Mouse (Mus musculus) hindbrain, embryonic 16.5 days (tissue): ENCODE measurements around the gene Scgb1a1. TPM values are rescaled to one million over a fixed set of nuclear protein-coding genes. Genes with fewer than 3 reads are reported as not detected.
"Not testable (repeated sequence)": the region's sequence is repeated elsewhere in the genome, so short reads cannot be mapped to it uniquely, and the experiment has no call there.

Source experiments
- ATAC-seq: fragments of 200-750 bp; cut with Nextera tagmentation; 2 replicates; pipeline ENCODE4 v1.8.0; 2017; ENCODE audit warnings: moderate TSS enrichment, moderate library complexity
- H3K27ac ChIP-seq: fragments of 300-500 bp; sonication (generic); 2 replicates; pipeline ENCODE4 v1.5.1; 2014; ENCODE audit warnings: low read depth, mild to moderate bottlenecking, control low read depth, low read length, moderate library complexity
- H3K27me3 ChIP-seq: fragments of 300-500 bp; sonication (generic); replicated peaks from 2 replicates; pipeline ENCODE4 v1.6.1; 2014; ENCODE audit warnings: low read length; ENCODE audit not compliant: control insufficient read depth, insufficient read depth
- H3K36me3 ChIP-seq: fragments of 300-500 bp; sonication (generic); 2 replicates; pipeline ENCODE4 v1.6.1; 2014; ENCODE audit warnings: mild to moderate bottlenecking, low read length, moderate library complexity, mixed read lengths; ENCODE audit not compliant: control insufficient read depth, insufficient read depth
- H3K4me1 ChIP-seq: fragments of 300-500 bp; sonication (generic); 2 replicates; pipeline ENCODE4 v1.6.1; 2014; ENCODE audit warnings: low read depth, low read length; ENCODE audit not compliant: control insufficient read depth, insufficient read depth
- H3K4me2 ChIP-seq: fragments of 300-500 bp; sonication (generic); 2 replicates; pipeline ENCODE4 v1.6.1; 2014; ENCODE audit warnings: mild to moderate bottlenecking, low read length, control low read depth, moderate library complexity
- H3K4me3 ChIP-seq: fragments of 300-500 bp; sonication (generic); 2 replicates; pipeline ENCODE4 v1.5.1; 2014; ENCODE audit warnings: mild to moderate bottlenecking, low read length, control low read depth, moderate library complexity
- H3K9ac ChIP-seq: fragments of 300-500 bp; sonication (generic); 2 replicates; pipeline ENCODE4 v1.6.1; 2014; ENCODE audit warnings: low read depth, mild to moderate bottlenecking, control low read depth, low read length, moderate library complexity
- H3K9me3 ChIP-seq: fragments of 300-500 bp; sonication (generic); 2 replicates; pipeline ENCODE4 v1.6.1; 2014; ENCODE audit warnings: mild to moderate bottlenecking, low read length, moderate library complexity; ENCODE audit not compliant: control insufficient read depth
- WGBS: fragments of 180-500 bp; shearing (Covaris S2); extraction: QIAGEN DNeasy Blood & Tissue Kit; methylation state at CpG from one replicate; pipeline ENCODE4 v1.1.7; 2014; 5-methylcytosine and 5-hydroxymethylcytosine counted together
- polyA plus RNA-seq: library from polyadenylated mRNA; unstranded; fragments of >200 nt; fragmentation: Nextera tagmentation; extraction: Ambion mirVana; gene quantifications from 2 replicates; pipeline ENCODE4 v1.2.1, GENCODE M21; 2015

Gene Scgb1a1
- polyA plus RNA-seq, 1 experiment from 2014 or later: not detected

DNA sequence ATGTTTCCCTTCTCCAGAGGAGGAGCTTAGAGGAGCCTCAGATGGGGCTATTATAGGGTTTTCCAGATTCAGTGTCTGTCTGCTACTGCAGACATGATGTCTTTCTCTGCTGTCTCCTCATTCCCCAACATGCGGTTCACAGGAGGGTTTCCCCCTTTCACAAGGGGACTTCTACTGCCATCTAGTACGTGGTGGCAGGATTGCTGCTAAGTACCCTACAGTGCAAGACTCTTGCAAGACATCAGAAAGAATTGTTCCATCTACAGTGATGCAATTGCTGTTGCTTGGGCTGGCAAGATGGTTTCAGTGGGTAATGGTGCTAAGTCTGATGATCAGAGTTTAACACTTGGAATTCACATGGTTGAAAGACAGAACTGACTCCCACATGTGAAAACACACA lies 32.6 kb downstream of the Scgb1a1 start:
- Histone ChIP-seq H3K4me1 (no peaks in the 10 kb centered on the region), H3K36me3 (no peaks in the 10 kb centered on the region), H3K27me3 (no peaks in the 10 kb centered on the region), H3K4me3 (no peak overlapping the region), H3K9ac (no peak overlapping the region), H3K27ac (no peak overlapping the region), H3K4me2 (no peak overlapping the region), H3K9me3 (no peaks in the 10 kb centered on the region)
- 25% methylated on average over 2 of the region's 2 CpGs for WGBS
- ATAC-seq: no peak

DNA sequence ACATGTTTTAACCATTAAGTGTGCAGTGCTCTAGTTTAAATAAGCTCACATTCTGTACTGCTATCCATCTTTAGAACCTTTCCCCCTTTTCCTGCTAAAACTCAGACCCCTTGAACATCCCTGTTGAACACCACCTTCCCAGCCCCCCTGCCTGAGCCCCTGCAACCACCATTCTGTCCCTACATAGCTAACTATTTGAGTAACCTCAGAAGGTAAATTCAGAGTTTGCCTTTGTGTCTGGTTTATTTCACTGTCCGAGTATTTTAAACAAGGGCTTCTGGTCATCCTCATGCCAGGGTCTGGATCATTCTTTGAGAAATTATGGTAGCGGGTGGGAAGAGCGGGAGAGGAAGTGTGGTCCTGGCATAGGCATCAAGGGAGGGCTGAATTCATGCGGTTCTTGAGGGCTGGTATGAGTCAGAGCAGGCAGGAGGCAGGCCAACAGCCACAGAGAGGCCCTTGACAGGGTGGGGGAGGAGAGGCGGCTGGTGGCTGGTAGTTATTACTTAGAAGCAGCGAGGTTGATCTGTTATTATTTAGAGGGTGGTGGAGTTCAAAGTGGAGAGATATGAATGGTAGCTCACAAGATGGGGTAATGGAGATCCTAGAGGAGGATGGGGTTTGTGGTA lies 34.8 kb downstream of the Scgb1a1 start:
- no peaks in the 10 kb centered on the region for H3K9me3 ChIP-seq
- no peak for ATAC-seq
- no peak overlapping the region for H3K4me2 ChIP-seq
- H3K9ac ChIP-seq: no peak overlapping the region
- no peak overlapping the region for H3K27ac ChIP-seq
- no peaks in the 10 kb centered on the region for H3K4me1 ChIP-seq
- WGBS: 71% methylated on average over 6 of the region's 6 CpGs
- no peak overlapping the region for H3K4me3 ChIP-seq
- no peaks in the 10 kb centered on the region for H3K36me3 ChIP-seq
- no peaks in the 10 kb centered on the region for H3K27me3 ChIP-seq

- not testable (repeated sequence) for H3K36me3 ChIP-seq, H3K9ac ChIP-seq, H3K27ac ChIP-seq, H3K4me3 ChIP-seq, H3K27me3 ChIP-seq, H3K4me2 ChIP-seq, ATAC-seq, H3K4me1 ChIP-seq, H3K9me3 ChIP-seq
- WGBS: 89% methylated on average over 4 of the region's 4 CpGs
Measured at GRCm38 (mm10) chr19:9051985-9052384, 35.8 kb downstream of the Scgb1a1 start.

- H3K9me3 ChIP-seq: no peaks in the 10 kb centered on the region
- no peaks in the 10 kb centered on the region for H3K4me1 ChIP-seq
- ATAC-seq: no peak
- 82% methylated on average over 9 of the region's 9 CpGs for whole genome bisulfite sequencing
- no peak overlapping the region for H3K4me3 ChIP-seq
- no peaks in the 10 kb centered on the region for H3K36me3 ChIP-seq
- no peak overlapping the region for H3K27ac ChIP-seq
- no peaks in the 10 kb centered on the region for H3K27me3 ChIP-seq
- H3K9ac ChIP-seq: no peak overlapping the region
- no peak overlapping the region for H3K4me2 ChIP-seq
Measured at GRCm38 (mm10) chr19:9050294-9051229, 37.2 kb downstream of the Scgb1a1 start.

DNA sequence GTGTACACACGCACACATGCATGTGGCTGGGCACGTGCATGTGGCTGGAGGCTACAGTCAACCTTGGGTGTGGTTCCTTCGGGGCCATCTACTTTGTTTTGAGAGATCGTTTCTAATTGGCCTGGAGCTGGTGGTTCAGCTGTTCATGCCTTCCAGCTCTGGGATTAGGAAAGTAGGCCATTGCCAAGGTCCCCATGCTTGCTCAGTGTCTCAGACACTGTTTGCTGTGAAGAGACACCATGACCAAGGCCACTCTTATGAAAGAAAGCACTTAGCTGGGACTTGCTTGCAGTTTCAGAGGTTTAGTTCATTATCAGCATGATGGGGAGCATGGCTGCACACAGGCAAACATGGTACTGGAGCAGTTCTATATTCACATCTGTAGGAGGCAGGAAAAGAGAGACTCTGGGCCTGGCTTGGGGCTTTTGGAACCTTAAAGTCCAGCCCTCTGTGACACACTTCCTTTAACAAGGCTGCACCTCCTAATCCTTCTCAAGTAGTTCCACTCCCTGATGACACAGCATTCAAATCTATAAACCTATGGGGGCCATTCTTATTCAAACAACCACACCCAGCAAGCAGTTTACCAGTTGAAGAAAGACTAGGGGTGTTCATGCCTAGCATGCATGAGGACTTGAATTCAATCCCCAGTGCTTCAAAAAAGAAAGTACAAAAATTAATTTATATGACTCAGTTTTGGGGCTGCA lies 38.6 kb downstream of the Scgb1a1 start:
- Histone ChIP-seq H3K9me3 (no peaks in the 10 kb centered on the region), H3K27ac (no peak overlapping the region), H3K4me1 (no peaks in the 10 kb centered on the region), H3K4me3 (no peak overlapping the region), H3K4me2 (no peak overlapping the region), H3K36me3 (no peaks in the 10 kb centered on the region), H3K27me3 (no peaks in the 10 kb centered on the region), H3K9ac (no peak overlapping the region)
- no peak for ATAC-seq
- 94% methylated on average over 4 of the region's 4 CpGs for WGBS

- 30% methylated on average over 1 of the region's 1 CpGs for WGBS
- H3K4me1 ChIP-seq: no peaks in the 10 kb centered on the region
- no peaks in the 10 kb centered on the region for H3K27me3 ChIP-seq
- no peak overlapping the region for H3K4me2 ChIP-seq
- no peak overlapping the region for H3K4me3 ChIP-seq
- H3K27ac ChIP-seq: no peak overlapping the region
- no peaks in the 10 kb centered on the region for H3K36me3 ChIP-seq
- no peaks in the 10 kb centered on the region for H3K9me3 ChIP-seq
- ATAC-seq: no peak
- H3K9ac ChIP-seq: no peak overlapping the region
Measured at GRCm38 (mm10) chr19:9047946-9048387, 39.8 kb downstream of the Scgb1a1 start.

DNA sequence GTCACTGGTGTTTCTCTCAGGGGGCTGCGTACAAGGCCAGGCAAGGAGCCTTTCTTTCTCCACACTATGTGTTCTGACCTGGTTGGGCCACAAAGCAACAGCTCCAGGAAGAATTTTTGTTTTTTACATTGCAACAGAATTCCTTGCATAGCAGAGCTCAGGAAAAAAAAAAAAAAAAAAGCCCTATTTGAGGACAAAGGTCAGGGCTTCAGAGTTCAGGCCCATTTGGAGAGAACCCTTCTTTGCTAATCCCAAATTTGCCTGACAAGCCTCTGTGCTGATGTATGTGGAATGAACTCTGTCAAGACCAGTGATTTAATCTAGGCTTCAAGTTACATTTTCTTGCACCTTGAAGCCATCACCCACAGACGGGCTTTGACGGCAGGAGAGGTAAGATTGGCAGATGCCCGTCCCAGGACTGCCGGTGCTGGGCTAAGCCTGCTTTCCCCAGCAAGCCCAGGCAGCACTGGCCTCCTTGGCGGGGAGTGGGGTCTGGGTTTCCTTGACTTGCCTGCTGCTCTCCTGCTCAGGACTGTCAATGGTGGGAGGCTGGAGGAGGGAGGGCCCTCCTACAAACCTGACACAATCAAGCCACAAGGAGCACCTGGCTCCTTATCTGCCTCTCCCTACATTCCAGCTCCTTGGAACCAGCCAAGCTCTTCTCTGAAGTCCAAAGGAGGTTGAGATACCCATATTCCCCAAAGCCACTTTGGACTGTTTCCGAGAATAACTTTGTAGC lies 40.4 kb downstream of the Scgb1a1 start:
- ATAC-seq: no peak
- H3K4me1 ChIP-seq: no peaks in the 10 kb centered on the region
- WGBS: 82% methylated on average over 7 of the region's 7 CpGs
- H3K27ac ChIP-seq: no peak overlapping the region
- no peaks in the 10 kb centered on the region for H3K9me3 ChIP-seq
- no peak overlapping the region for H3K9ac ChIP-seq
- no peaks in the 10 kb centered on the region for H3K36me3 ChIP-seq
- no peaks in the 10 kb centered on the region for H3K27me3 ChIP-seq
- no peak overlapping the region for H3K4me2 ChIP-seq
- H3K4me3 ChIP-seq: no peak overlapping the region

GRCm38 (mm10) chr19:9044291-9044690 lies 43.5 kb downstream of the Scgb1a1 start:
- H3K4me3 ChIP-seq: no peak overlapping the region
- no peak for ATAC-seq
- H3K9me3 ChIP-seq: no peaks in the 10 kb centered on the region
- H3K27me3 ChIP-seq: no peaks in the 10 kb centered on the region
- H3K4me2 ChIP-seq: no peak overlapping the region
- H3K9ac ChIP-seq: no peak overlapping the region
- 85% methylated on average over 4 of the region's 4 CpGs for WGBS
- no peaks in the 10 kb centered on the region for H3K36me3 ChIP-seq
- H3K4me1 ChIP-seq: no peaks in the 10 kb centered on the region
- H3K27ac ChIP-seq: no peak overlapping the region
